Mouse (Mus musculus) lung, embryonic 14.5 days (tissue): ENCODE results near the gene Ak9. TPM values are rescaled to one million over a fixed set of nuclear protein-coding genes. Genes with fewer than 3 reads are reported as not detected.
A peak's percentile ranks its signal among the peaks of the same experiment; 100 is the strongest.

Experiments
- ATAC-seq: fragments of 200-750 bp; cut with Nextera tagmentation; 2 replicates; pipeline ENCODE4 v1.8.0; 2017; ENCODE audit warnings: mild to moderate bottlenecking, moderate TSS enrichment, moderate library complexity; ENCODE audit not compliant: insufficient read depth
- DNase-seq: peaks from one replicate; pipeline ENCODE4 v3.0.0-alpha.2; 2015
- H3K27ac ChIP-seq: fragments of 300-500 bp; sonication (generic); 2 replicates; pipeline ENCODE4 v1.5.1; 2014; ENCODE audit warnings: low read depth, mild to moderate bottlenecking, moderate library complexity
- H3K27me3 ChIP-seq: fragments of 300-500 bp; sonication (generic); 2 replicates; pipeline ENCODE4 v1.6.1; 2014; ENCODE audit warnings: low read length, control low read depth; ENCODE audit not compliant: insufficient read depth
- H3K36me3 ChIP-seq: fragments of 300-500 bp; sonication (generic); 2 replicates; pipeline ENCODE4 v1.6.1; 2014; ENCODE audit warnings: control low read depth; ENCODE audit not compliant: insufficient read depth
- H3K4me1 ChIP-seq: fragments of 300-500 bp; sonication (generic); 2 replicates; pipeline ENCODE4 v1.6.1; 2014; ENCODE audit warnings: antibody characterized with exemption, control low read depth; ENCODE audit not compliant: insufficient read depth
- H3K4me2 ChIP-seq: fragments of 300-500 bp; sonication (generic); 2 replicates; pipeline ENCODE4 v1.6.1; 2014; ENCODE audit warnings: mild to moderate bottlenecking
- H3K4me3 ChIP-seq: fragments of 300-500 bp; sonication (generic); 2 replicates; pipeline ENCODE4 v1.5.1; 2014; ENCODE audit warnings: low read depth, low read length
- H3K9ac ChIP-seq: fragments of 300-500 bp; sonication (generic); 2 replicates; pipeline ENCODE4 v1.6.1; 2014
- H3K9me3 ChIP-seq: fragments of 300-500 bp; sonication (generic); 2 replicates; pipeline ENCODE4 v1.6.1; 2016; ENCODE audit warnings: low read depth, low read length, control low read depth
- CTCF ChIP-seq: IDR thresholded peaks from 2 replicates; pipeline ENCODE4 v1.5.1; 2016; ENCODE audit warnings: antibody characterized with exemption, low read depth
- WGBS: fragments of 180-500 bp; shearing (Covaris S2); extraction: QIAGEN DNeasy Blood & Tissue Kit; methylation state at CpG from one replicate; pipeline ENCODE4 v1.1.7; 2014; 5-methylcytosine and 5-hydroxymethylcytosine counted together
- polyA plus RNA-seq: library from polyadenylated mRNA; unstranded; fragments of >200 nt; fragmentation: Nextera tagmentation; extraction: Ambion mirVana; gene quantifications from 2 replicates; pipeline ENCODE4 v1.2.1, GENCODE M21; 2014

Gene Ak9
- polyA plus RNA-seq, 1 experiment from 2014 or later, result not detected

DNA sequence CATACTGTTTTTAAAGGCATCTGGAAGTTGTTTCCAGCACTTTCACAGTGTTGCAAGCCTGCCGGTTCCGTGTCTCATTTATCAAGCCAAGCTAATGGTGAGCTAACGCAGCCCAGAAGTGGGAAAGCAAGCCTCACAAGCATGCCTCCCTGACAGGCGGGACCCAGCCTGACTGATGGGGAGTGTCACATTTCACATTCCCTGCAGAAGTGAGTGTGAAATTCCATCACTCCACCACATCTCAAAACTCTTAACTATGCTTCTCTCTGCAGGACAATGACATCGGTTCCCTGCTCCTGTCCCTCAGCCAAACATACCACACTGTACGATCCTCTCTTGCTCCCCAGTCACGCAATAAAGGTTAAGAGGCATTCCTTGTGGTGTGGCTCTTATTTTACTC, 10.8 kb upstream of the Ak9 start:
- Histone ChIP-seq H3K27me3 (no peaks in the 10 kb centered on the region), H3K9ac (no peak overlapping the region), H3K4me2 (peak overlapping the region; percentile 45), H3K27ac (peak overlapping the region; percentile 32; the same call in 1 of the 2 replicates), H3K4me3 (no peak overlapping the region), H3K36me3 (no peaks in the 10 kb centered on the region), H3K4me1 (peaks cover 9% of the 10 kb centered on the region; the same call in 1 of the 2 replicates), H3K9me3 (no peaks in the 10 kb centered on the region)
- TF ChIP-seq CTCF, result no peak
- ATAC-seq (peak; percentile 87), DNase-seq (peak; percentile 88)
- under 1% methylated on average over 7 of the region's 7 CpGs for WGBS

DNA sequence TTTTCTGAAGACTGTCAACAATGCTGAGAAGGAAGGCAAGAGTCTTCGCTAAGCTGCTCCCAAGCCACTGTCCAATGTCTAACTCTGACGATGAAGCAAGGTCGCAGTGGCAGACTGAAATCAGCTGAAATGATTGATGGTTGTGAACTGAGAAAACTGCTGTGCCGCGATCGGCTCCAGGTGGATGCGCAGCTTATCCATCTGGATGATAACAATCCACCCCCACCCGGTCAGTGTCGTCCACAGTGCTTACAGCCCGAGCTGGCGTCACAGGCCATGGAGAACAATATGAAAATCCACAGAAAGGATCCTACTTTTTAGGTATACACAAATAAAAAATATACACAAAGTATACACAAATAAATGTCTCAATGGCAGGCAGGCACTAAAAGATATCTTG, 9.0 kb upstream of the Ak9 start:
- peaks cover 9% of the 10 kb centered on the region; the same call in 1 of the 2 replicates for H3K4me1 ChIP-seq
- H3K36me3 ChIP-seq, result no peaks in the 10 kb centered on the region
- no peak overlapping the region for H3K4me2 ChIP-seq
- H3K27ac ChIP-seq, result no peak overlapping the region
- H3K4me3 ChIP-seq, result no peak overlapping the region
- 36% methylated on average over 11 of the region's 11 CpGs for WGBS
- TF ChIP-seq CTCF, result no peak
- no peaks in the 10 kb centered on the region for H3K9me3 ChIP-seq
- no peaks in the 10 kb centered on the region for H3K27me3 ChIP-seq
- ATAC-seq (no peak), DNase-seq (no peak)
- no peak overlapping the region for H3K9ac ChIP-seq

DNA sequence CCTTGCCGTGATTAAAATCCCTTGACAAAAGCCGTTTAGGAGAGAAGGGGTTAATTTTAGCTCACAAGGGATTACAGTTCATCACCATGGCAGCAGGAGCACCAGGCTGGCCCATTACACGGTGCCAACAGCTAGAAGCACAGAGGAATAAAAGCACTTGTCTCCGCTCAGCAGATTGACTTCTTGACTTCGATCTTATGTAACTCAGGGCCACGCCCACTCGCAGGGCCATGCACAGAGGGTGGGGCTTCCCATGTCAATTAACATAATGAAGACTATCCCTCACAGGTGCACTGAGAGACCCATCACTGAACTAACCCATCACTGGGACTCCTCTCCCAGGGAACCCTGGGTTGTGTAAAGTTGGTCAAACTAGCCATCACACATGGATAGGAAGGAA, 8.6 kb upstream of the Ak9 start:
- peak; percentile 14 for DNase-seq
- WGBS, result 27% methylated on average over 7 of the region's 7 CpGs
- H3K4me2 ChIP-seq, result no peak overlapping the region

DNA sequence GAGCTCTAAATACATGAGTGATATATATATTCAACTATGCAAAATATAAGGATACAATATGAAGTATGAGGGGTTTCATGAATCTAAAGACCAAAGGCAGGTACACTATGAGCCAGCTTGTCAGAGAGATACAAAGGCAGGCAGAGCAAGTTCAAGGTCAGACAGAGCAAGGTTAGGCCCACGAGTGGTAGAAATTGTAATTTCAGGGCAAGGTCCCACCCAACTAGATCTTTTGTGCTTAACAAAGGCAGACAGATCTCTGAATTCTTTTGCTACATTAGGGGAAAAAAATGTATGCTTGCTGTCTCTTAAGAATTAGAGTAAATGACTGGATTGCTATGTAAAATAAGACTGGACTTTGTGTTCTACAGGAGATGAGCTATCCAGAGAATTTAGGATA, 3.6 kb upstream of the Ak9 start:
- no peaks in the 10 kb centered on the region for H3K4me1 ChIP-seq
- no peak overlapping the region for H3K4me3 ChIP-seq
- H3K4me2 ChIP-seq, result no peak overlapping the region
- H3K36me3 ChIP-seq, result no peaks in the 10 kb centered on the region
- ATAC-seq (no peak), DNase-seq (no peak)
- no peaks in the 10 kb centered on the region for H3K27me3 ChIP-seq
- H3K27ac ChIP-seq, result no peak overlapping the region
- H3K9me3 ChIP-seq, result no peaks in the 10 kb centered on the region
- 48% methylated on average over 1 of the region's 1 CpGs for WGBS
- no peak for TF ChIP-seq CTCF
- no peak overlapping the region for H3K9ac ChIP-seq

More for the DNA sequence above, 8.6 kb upstream of the Ak9 start:
- H3K9ac ChIP-seq, result no peak overlapping the region
- no peak for TF ChIP-seq CTCF
- no peak overlapping the region for H3K4me3 ChIP-seq
- no peak overlapping the region for H3K27ac ChIP-seq
- peaks cover 9% of the 10 kb centered on the region; the same call in 1 of the 2 replicates for H3K4me1 ChIP-seq
- no peaks in the 10 kb centered on the region for H3K27me3 ChIP-seq
- H3K36me3 ChIP-seq, result no peaks in the 10 kb centered on the region
- no peaks in the 10 kb centered on the region for H3K9me3 ChIP-seq
- no peak for ATAC-seq

DNA sequence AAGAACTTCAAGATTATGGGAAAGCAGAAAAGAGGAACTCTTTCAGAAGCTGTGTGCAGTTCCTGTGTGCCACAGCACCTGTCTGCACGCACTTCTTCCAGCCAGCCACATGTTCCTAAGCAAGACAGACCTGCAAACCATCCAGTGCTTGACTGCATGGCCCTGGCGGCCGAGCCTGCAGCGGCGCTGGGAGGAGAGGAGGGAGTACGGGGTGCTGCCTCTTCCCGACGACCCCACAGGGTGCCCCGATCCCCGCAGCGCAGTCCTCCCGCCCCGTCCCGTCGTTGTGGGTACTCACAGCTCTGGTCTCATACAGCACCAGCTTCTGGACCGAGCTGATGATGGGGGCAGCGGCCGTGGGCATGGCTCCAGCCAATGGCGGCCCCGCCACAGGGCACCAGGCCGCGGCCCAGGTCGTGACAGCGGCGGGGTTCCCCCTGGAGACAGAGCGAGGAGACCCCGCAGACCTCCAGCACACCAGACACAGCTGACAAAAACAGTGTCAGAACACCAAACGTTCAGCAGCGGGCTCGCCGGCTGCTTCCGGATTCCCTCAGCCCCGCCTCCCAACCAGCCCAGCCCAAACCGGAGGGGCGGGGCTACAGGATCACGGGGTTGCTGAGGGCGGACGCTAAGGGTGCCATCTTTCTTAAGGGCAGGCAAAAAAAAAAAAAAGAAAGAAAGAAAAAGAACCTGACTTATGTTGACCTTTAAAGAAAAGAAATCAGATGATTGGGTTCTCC, 920 bp upstream of the Ak9 start, which contains the start of gene Fig4:
TSS of gene Fig4 (minus strand) at position 572 of the 743 bp plus-strand sequence.
- H3K9ac ChIP-seq, result peak within 1 kb of the TSS; percentile 78

DNA sequence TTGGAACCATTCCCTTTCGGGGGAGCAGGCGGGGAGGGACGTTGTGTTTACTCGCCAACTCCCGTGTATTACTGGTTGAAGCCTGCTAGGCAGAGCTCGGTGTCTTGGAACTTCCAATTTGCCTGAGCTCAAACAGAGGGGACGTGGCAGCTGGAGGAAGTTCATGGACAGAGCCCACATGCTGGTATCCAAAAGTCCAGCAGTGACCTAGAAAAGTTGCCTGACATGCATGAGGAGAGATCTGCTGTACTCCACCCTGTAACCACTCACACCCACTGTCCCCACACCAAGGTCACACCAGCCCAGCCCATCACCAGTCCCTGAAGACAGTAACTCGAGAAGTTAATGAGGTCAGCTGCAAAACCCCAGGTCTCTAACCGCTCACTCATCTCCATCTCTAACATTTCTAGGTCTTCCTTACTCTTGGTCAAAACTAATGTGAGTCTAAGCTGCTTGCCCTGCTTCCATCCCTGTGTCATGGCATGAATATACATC, 1.2 kb downstream of the Ak9 start:
- H3K4me1 ChIP-seq, result no peaks in the 10 kb centered on the region
- DNase-seq (no peak), ATAC-seq (no peak)
- TF ChIP-seq CTCF, result no peak
- H3K4me2 ChIP-seq, result no peak overlapping the region
- 72% methylated on average over 9 of the region's 9 CpGs for WGBS
- H3K4me3 ChIP-seq, result no peak overlapping the region
- H3K9me3 ChIP-seq, result no peaks in the 10 kb centered on the region
- H3K36me3 ChIP-seq, result no peaks in the 10 kb centered on the region
- no peak overlapping the region for H3K27ac ChIP-seq
- H3K27me3 ChIP-seq, result no peaks in the 10 kb centered on the region
- H3K9ac ChIP-seq, result no peak overlapping the region

More for the DNA sequence above, 920 bp upstream of the Ak9 start, which contains the start of gene Fig4:
- H3K4me2 ChIP-seq, result peak within 1 kb of the TSS; percentile 91
- H3K9me3 ChIP-seq, result no peaks in the 10 kb centered on the region
- no peaks in the 10 kb centered on the region for H3K27me3 ChIP-seq
- H3K4me1 ChIP-seq, result no peaks in the 10 kb centered on the region
- H3K36me3 ChIP-seq, result no peaks in the 10 kb centered on the region
- DNase-seq, result peak; percentile 97
- peak within 1 kb of the TSS; percentile 85 for H3K4me3 ChIP-seq
- under 1% methylated on average over 38 of the region's 38 CpGs for whole genome bisulfite sequencing
- H3K27ac ChIP-seq, result peak within 1 kb of the TSS; percentile 46; the same call in 1 of the 2 replicates
- ATAC-seq, result peak; percentile 92
- no peak for TF ChIP-seq CTCF

DNA sequence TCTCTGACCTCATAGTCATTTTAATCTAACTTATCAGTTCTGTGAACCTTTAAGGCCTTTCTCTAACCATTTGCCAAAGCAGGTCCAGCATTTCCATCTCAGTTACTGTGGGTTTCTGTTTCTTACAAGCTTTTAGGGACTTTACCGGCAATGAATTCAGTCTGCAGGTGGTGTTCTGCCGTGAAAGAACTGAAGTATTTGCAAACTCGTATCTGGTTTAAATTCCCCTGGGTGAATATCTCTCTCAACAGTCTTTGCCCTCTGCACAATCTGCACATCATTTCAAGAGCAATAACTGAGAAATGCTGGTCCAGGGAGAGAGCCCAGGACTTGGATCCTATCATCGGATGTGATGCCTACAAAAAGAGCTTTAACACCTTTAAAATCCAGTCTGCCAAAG, 4.4 kb downstream of the Ak9 start:
- no peaks in the 10 kb centered on the region for H3K36me3 ChIP-seq
- no peaks in the 10 kb centered on the region for H3K9me3 ChIP-seq
- no peak overlapping the region for H3K9ac ChIP-seq
- no peak for ATAC-seq
- H3K4me3 ChIP-seq, result no peak overlapping the region
- no peaks in the 10 kb centered on the region for H3K4me1 ChIP-seq
- no peak overlapping the region for H3K4me2 ChIP-seq
- 78% methylated on average over 4 of the region's 4 CpGs for WGBS
- no peak overlapping the region for H3K27ac ChIP-seq
- DNase-seq, result no peak
- no peaks in the 10 kb centered on the region for H3K27me3 ChIP-seq
- no peak for TF ChIP-seq CTCF
